Mouse (Mus musculus) liver, embryonic 13.5 days (tissue): Measurements from ENCODE around the gene Ulk3. TPM values are rescaled to one million over a fixed set of nuclear protein-coding genes. Genes with fewer than 3 reads are reported as not detected.
A peak's percentile ranks its signal among the peaks of the same experiment; 100 is the strongest.

Experiments
- ATAC-seq: fragments of 200-750 bp; cut with Nextera tagmentation; 2 replicates; pipeline ENCODE4 v1.8.0; 2017; ENCODE audit warnings: low read depth, mild to moderate bottlenecking, moderate number of reproducible peaks, moderate library complexity
- DNase-seq: peaks from one replicate; pipeline ENCODE4 v3.0.0; 2022
- H3K27ac ChIP-seq: fragments of 300-500 bp; sonication (generic); 2 replicates; pipeline ENCODE4 v1.5.1; 2015; ENCODE audit warnings: moderate library complexity, mild to moderate bottlenecking, inconsistent platforms
- H3K27me3 ChIP-seq: fragments of 300-500 bp; sonication (generic); 2 replicates; pipeline ENCODE4 v1.6.1; 2015; ENCODE audit warnings: mild to moderate bottlenecking, inconsistent platforms
- H3K36me3 ChIP-seq: fragments of 300-500 bp; sonication (generic); 2 replicates; pipeline ENCODE4 v1.6.1; 2015; ENCODE audit warnings: mild to moderate bottlenecking, inconsistent platforms
- H3K4me1 ChIP-seq: fragments of 300-500 bp; sonication (generic); replicated peaks from 2 replicates; pipeline ENCODE4 v1.6.1; 2015; ENCODE audit warnings: inconsistent platforms
- H3K4me2 ChIP-seq: fragments of 300-500 bp; sonication (generic); 2 replicates; pipeline ENCODE4 v1.6.1; 2015; ENCODE audit warnings: inconsistent platforms, mild to moderate bottlenecking, moderate library complexity
- H3K4me3 ChIP-seq: fragments of 300-500 bp; sonication (generic); replicated peaks from 2 replicates; pipeline ENCODE4 v1.5.1; 2015; ENCODE audit warnings: mild to moderate bottlenecking, inconsistent platforms
- H3K9ac ChIP-seq: fragments of 300-500 bp; sonication (generic); 2 replicates; pipeline ENCODE4 v1.6.1; 2015; ENCODE audit warnings: mild to moderate bottlenecking, inconsistent platforms
- H3K9me3 ChIP-seq: fragments of 300-500 bp; sonication (generic); replicated peaks from 2 replicates; pipeline ENCODE4 v1.6.1; 2016; ENCODE audit warnings: inconsistent platforms
- WGBS: fragments of 180-500 bp; shearing (Covaris S2); methylation state at CpG from one replicate; pipeline ENCODE4 v1.1.7; 2015; ENCODE audit not compliant: insufficient replicate concordance; 5-methylcytosine and 5-hydroxymethylcytosine counted together
- polyA plus RNA-seq: library from polyadenylated mRNA; unstranded; fragments of >200 nt; fragmentation: Nextera tagmentation; extraction: Ambion mirVana; gene quantifications from 2 replicates; pipeline ENCODE4 v1.2.1, GENCODE M21; 2015

The Ulk3 gene
- polyA plus RNA-seq, 1 experiment from 2014 or later = 3.7 TPM

DNA sequence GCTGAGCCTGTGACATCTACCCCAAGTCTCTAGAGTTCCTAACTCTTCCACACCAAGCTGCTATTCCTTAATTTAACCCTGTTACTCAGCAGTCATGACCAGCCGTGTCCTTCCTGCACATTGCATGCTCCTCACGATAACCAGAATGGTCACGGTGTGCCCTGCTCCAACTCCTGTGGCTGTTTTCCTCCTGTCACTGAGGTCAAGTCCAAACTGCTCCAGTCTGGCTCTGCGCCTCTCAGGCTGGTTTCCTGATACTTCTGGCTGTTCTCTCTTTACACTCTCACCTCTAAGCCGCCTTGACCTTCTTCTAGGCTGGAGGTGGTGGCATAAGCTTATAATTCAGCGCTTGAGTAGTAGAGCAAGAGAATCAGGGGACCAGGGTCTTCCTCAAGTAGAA lies 20.8 kb upstream of the Ulk3 start:
- ATAC-seq (no peak), DNase-seq (no peak)
- Histone ChIP-seq H3K36me3 (peaks cover 34% of the 10 kb centered on the region), H3K4me3 (no peak overlapping the region), H3K4me1 (peaks cover 16% of the 10 kb centered on the region), H3K27ac (no peak overlapping the region), H3K27me3 (no peaks in the 10 kb centered on the region), H3K9ac (no peak overlapping the region), H3K9me3 (no peaks in the 10 kb centered on the region), H3K4me2 (no peak overlapping the region)
- 83% methylated on average over 6 of the region's 6 CpGs for WGBS

DNA sequence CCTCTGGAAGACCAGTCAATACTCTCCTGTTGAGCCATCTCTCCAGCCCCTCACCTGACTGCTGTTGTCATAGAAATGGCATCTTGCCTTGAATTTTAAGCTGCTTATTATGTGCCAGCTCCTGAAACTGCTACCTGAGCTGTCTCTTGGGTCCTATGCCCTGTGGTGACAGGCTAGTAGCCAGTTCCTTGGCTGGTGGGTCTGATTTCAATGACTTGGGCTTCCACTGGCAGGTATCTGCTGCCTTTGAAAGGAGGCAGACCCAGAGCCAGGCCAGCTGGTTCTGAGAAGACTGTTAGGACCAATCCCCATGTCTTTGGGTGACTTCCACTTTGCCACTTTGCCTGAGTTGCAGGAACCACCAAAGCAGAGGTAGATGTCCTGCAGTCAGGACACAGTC lies 14.9 kb upstream of the Ulk3 start:
- DNase-seq (no peak), ATAC-seq (no peak)
- H3K27me3 ChIP-seq = no peaks in the 10 kb centered on the region
- H3K36me3 ChIP-seq = peaks cover 32% of the 10 kb centered on the region
- H3K9ac ChIP-seq = no peak overlapping the region
- H3K27ac ChIP-seq = peak overlapping the region; percentile 36; the same call in 1 of the 2 replicates
- H3K4me2 ChIP-seq = no peak overlapping the region
- H3K9me3 ChIP-seq = no peaks in the 10 kb centered on the region
- peaks cover 28% of the 10 kb centered on the region for H3K4me1 ChIP-seq
- H3K4me3 ChIP-seq = no peak overlapping the region

DNA sequence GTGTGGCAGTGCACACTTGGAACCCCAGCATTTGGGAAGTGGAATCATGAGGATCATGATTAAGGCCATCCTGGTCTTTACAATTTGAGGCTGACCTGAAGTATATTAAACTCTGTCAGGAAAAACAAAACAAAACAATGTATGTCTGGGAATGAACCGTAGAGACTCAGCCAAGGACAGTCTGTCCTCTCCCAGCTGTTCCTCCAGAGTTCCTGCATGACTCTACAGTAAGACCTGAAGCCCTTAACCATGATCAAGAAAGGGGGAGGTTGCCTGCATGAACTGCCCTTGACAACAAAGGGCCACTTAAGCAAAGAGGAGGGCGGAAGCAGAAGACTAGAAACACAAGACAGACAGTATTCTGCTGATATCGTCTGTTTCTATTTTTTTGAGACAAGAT lies 13.7 kb upstream of the Ulk3 start:
- no peak overlapping the region for H3K4me2 ChIP-seq
- DNase-seq (no peak), ATAC-seq (no peak)
- H3K4me1 ChIP-seq = peaks cover 28% of the 10 kb centered on the region
- no peak overlapping the region for H3K27ac ChIP-seq
- H3K36me3 ChIP-seq = peaks cover 31% of the 10 kb centered on the region
- no peak overlapping the region for H3K9ac ChIP-seq
- WGBS = 61% methylated on average over 3 of the region's 3 CpGs
- H3K4me3 ChIP-seq = no peak overlapping the region
- H3K9me3 ChIP-seq = no peaks in the 10 kb centered on the region
- no peaks in the 10 kb centered on the region for H3K27me3 ChIP-seq

DNA sequence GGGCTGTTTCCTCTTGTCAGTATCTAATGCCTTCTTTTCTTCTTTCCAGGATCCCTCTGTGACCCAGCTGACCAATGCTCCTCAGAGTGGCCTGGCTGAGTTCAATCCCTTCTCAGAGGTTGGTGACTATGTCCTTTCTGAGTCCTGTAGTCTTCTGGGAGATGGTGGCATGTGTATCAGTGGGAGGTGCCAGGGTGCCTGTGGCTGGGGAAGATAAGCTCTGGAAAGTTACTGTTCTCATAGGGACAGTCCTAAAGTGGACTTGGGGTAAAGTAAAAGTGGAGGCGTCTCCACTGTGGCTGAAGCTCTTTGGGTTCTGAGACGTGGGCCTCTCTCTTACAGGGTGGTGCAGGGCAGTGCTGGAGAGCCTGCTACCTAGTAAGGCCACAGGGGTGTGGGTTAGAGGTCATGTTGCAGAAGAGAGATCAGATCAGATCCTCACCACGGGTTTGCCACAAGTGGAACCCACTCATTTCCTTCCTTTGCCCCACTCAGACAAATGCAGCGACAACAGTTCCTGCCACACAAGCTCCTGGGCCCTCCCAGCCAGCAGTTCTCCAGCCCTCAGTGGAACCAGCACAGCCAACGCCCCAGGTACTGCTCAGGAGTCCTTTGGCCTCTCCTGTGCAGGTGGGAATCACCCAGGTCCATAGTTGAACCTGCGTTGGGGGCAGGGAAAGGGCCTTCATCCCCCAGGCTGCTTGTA lies 12.0 kb upstream of the Ulk3 start:
- Histone ChIP-seq H3K4me3 (no peak overlapping the region), H3K27ac (peak overlapping the region; percentile 79), H3K9me3 (no peaks in the 10 kb centered on the region), H3K9ac (peak overlapping the region; percentile 60), H3K4me2 (peak overlapping the region; percentile 42), H3K27me3 (no peaks in the 10 kb centered on the region), H3K4me1 (peaks cover 28% of the 10 kb centered on the region), H3K36me3 (peaks cover 43% of the 10 kb centered on the region)
- WGBS = 17% methylated on average over 6 of the region's 6 CpGs
- peak; percentile 54 for DNase-seq
- peak; percentile 90 for ATAC-seq

DNA sequence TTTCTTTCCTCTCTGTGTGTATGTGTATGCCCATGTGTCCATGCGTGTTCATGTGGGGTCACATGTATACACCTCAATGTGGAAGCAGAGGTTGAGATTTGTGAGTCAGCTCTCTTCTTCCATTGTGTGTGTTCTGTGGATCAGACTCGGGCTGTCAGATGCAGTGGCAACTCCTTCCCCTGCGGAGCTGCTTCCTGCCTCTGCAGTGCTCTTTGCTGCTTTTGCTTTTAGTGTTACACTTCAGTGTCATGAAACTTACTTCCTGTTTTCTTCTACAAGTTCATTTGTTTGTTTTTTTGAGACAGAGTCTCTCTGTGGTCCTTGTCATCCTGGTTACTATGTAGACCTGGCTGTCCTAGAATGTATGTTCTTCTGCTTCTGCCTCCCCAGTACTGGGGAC lies 4.3 kb upstream of the Ulk3 start:
- H3K4me2 ChIP-seq = no peak overlapping the region
- H3K36me3 ChIP-seq = peaks cover 64% of the 10 kb centered on the region
- 70% methylated on average over 3 of the region's 3 CpGs for WGBS

DNA sequence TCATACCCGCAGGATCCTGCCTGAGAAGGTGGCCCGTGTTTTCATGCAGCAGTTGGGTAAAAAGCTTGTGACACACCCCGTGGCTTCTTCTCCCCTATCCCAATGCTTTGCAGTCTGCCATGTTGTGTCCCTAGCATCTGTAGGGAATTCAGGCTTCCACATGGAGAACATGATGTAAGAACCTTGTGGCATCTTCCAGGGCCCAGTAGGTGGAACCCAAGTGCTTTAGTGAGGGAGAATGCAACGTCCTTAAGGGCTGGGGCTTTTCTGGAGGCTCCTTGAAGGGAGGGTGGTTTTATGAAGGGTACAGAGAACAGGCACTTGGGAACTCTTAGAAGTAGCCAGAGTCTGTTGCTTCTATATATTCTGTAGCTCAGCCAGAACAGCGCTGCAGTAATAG lies 1.5 kb downstream of the Ulk3 start:
- no peak overlapping the region for H3K4me3 ChIP-seq
- H3K9ac ChIP-seq = no peak overlapping the region
- peaks cover 38% of the 10 kb centered on the region for H3K36me3 ChIP-seq
- H3K4me1 ChIP-seq = peaks cover 34% of the 10 kb centered on the region
- no peaks in the 10 kb centered on the region for H3K27me3 ChIP-seq
- ATAC-seq (no peak), DNase-seq (no peak)
- no peak overlapping the region for H3K27ac ChIP-seq
- no peak overlapping the region for H3K4me2 ChIP-seq
- WGBS = 50% methylated on average over 5 of the region's 5 CpGs
- no peaks in the 10 kb centered on the region for H3K9me3 ChIP-seq

More for the DNA sequence above, 4.3 kb upstream of the Ulk3 start:
- DNase-seq = no peak
- H3K9ac ChIP-seq = no peak overlapping the region
- no peak overlapping the region for H3K4me3 ChIP-seq
- no peaks in the 10 kb centered on the region for H3K9me3 ChIP-seq
- no peaks in the 10 kb centered on the region for H3K27me3 ChIP-seq
- no peak overlapping the region for H3K27ac ChIP-seq
- ATAC-seq = no peak
- peaks cover 18% of the 10 kb centered on the region for H3K4me1 ChIP-seq

DNA sequence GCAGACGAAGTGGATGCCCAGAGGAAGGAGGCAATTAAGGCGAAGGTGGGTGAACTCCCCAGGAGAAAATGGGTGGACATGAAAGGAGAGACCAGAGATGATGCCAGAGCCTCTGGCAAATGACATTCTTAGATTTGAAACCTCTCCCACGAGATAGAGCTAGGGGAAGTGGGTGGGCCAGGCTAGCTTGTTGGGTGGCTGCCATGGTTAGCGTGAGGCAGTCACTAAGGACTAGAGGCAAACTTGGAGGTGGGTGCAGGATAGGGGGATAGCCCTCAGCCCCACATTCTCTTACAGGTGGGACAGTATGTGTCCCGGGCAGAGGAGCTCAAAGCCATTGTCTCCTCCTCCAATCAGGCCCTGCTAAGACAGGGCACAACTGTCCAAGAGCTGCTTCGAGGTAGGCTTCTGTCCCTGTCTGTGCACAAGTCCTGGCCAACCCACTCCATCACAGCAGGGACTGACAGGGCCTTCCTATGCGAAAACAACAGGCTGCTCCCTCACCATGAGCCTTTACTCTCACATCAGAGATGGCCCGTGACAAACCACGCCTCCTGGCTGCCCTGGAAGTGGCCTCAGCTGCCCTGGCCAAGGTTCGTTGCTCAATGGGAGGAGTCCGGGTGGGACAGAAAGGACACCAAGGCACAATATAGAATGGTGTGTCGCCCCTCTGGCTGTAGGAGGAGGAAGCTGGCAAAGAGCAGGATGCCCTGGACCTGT lies 4.4 kb downstream of the Ulk3 start:
- no peaks in the 10 kb centered on the region for H3K9me3 ChIP-seq
- H3K4me2 ChIP-seq = no peak overlapping the region
- H3K27me3 ChIP-seq = no peaks in the 10 kb centered on the region
- peaks cover 23% of the 10 kb centered on the region for H3K36me3 ChIP-seq
- WGBS = 67% methylated on average over 12 of the region's 12 CpGs
- H3K27ac ChIP-seq = no peak overlapping the region
- H3K4me1 ChIP-seq = peaks cover 32% of the 10 kb centered on the region
- DNase-seq (no peak), ATAC-seq (no peak)
- no peak overlapping the region for H3K9ac ChIP-seq
- H3K4me3 ChIP-seq = no peak overlapping the region

DNA sequence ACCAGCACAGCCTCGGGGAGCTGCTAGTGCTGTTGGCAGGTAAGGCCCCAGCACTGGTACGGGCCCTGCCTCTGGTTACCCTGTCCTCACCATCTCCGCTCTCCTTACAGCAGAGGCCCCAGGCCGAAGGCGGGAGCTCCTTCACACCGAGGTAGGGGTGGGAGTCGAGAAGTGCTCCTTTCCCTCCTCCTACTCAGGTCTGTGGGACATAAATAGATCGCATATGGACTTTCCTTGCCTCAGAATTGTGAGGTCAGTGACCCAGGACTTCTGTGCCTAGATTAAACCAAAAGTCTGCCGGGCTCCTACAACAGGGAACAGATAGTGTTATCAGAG lies 4.9 kb downstream of the Ulk3 start:
- no peak for ATAC-seq
- Histone ChIP-seq H3K27me3 (no peaks in the 10 kb centered on the region), H3K9ac (no peak overlapping the region), H3K9me3 (no peaks in the 10 kb centered on the region), H3K4me1 (peaks cover 27% of the 10 kb centered on the region), H3K36me3 (peaks cover 23% of the 10 kb centered on the region), H3K4me3 (no peak overlapping the region), H3K4me2 (no peak overlapping the region), H3K27ac (no peak overlapping the region)
- WGBS = 70% methylated on average over 9 of the region's 9 CpGs
- no peak for DNase-seq

DNA sequence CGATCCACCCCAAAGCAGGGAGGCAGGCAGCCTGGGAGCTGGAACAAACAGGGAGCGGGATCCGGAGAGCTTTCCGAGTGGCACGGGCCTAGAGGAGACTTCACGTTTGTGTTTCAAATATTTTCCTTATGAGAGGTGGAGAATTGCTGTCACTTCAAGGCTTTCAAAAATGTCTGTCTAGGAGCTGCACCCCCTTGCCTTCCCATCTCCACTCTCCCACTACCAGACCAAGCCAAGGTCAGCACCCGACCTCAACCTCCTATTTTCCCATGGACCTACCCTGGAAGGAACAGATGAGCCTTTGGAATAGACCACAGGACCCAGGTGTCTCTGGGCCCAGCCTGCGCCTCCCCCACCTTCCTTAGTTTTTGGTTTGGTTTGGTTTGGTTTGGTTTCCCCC lies 8.0 kb downstream of the Ulk3 start:
- 77% methylated on average over 8 of the region's 8 CpGs for WGBS
- H3K9ac ChIP-seq = no peak overlapping the region
- H3K4me2 ChIP-seq = no peak overlapping the region
- no peak overlapping the region for H3K4me3 ChIP-seq
- DNase-seq (no peak), ATAC-seq (no peak)
- H3K27me3 ChIP-seq = peaks cover 3% of the 10 kb centered on the region
- peaks cover 31% of the 10 kb centered on the region for H3K4me1 ChIP-seq
- peaks cover 20% of the 10 kb centered on the region for H3K36me3 ChIP-seq
- no peaks in the 10 kb centered on the region for H3K9me3 ChIP-seq
- no peak overlapping the region for H3K27ac ChIP-seq

DNA sequence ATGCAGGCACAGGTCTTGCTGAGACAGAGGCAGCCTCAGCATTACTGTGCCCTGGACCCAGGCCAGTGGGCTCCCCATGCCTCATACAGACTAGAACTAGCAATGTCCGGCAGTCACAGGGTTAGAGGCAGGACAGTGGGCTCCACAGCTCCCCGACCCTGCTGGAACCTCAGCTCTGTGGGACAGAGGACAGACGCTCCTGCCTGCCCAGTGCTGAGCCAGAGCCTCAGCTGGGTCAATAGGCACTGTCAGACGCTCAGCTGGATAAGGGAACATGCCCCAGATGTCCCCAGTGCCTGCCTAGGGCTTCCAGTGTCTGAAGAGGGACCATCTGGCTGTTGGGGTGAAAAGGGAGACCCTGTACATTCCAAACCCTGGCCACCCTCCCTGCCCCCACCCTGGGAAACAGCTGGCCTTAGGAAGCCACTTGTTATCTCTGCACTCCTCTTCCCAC lies 8.7 kb downstream of the Ulk3 start:
- Histone ChIP-seq H3K9me3 (no peaks in the 10 kb centered on the region), H3K27ac (no peak overlapping the region), H3K36me3 (peaks cover 16% of the 10 kb centered on the region), H3K4me3 (no peak overlapping the region), H3K27me3 (peaks cover 5% of the 10 kb centered on the region), H3K9ac (no peak overlapping the region), H3K4me1 (peaks cover 31% of the 10 kb centered on the region), H3K4me2 (no peak overlapping the region)
- 42% methylated on average over 4 of the region's 4 CpGs for WGBS
- ATAC-seq (no peak), DNase-seq (no peak)

DNA sequence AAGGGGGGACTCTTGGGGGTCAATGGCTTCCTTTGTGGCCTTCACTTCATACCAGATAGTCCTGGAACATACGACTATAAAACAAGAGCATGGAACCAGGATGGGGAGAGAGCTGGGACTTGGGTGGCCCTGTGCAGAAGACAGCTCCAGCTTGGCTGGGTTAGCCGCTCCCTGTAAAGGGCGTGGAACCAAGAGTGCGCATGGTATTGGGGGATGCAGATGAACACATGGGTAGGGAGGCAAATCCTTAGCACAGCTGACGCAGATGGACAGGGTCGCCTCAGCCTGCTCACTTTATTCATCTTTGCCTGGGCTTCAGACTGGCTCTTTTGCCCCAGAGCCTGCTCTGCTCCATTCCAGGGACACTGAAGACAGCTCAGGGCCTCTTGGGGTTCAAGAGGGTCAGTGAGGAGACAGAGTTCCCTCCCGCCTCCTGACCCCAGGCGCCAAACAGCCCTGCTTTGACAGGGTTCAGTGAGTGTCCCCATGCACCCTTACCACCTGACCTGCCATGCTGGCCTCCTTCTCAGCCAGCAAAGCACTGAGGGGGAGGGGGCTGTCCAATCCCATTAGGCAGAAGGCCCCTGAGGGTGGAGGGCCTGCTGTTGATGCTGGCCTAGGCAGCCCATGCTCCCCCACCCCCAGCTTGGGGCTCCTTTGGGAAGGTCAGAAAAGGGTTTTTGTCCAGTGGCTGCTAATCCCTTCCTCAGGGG lies 9.8 kb downstream of the Ulk3 start:
- Histone ChIP-seq H3K4me3 (no peak overlapping the region), H3K9me3 (no peaks in the 10 kb centered on the region), H3K27ac (no peak overlapping the region), H3K9ac (no peak overlapping the region), H3K4me1 (peaks cover 24% of the 10 kb centered on the region), H3K27me3 (peaks cover 11% of the 10 kb centered on the region), H3K36me3 (peaks cover 8% of the 10 kb centered on the region), H3K4me2 (no peak overlapping the region)
- DNase-seq (no peak), ATAC-seq (no peak)
- WGBS = 62% methylated on average over 8 of the region's 8 CpGs
